Comparison of ENCODE assay signal across 21 mouse cellular contexts in genomic region chr17:87343060-87343703, GRCm38 (mm10).
A peak's percentile ranks its signal among the peaks of the same experiment; 100 is the strongest.
DNase-seq lines count a peak whose midpoint lies in the region; ATAC-seq lines count a peak whose summit lies in the region.
"Had no signal": no experiment of that assay in that cellular context is flagged by ENCODE, and none has a peak within 500 bp of the region (broad histone marks: within the 10 kb centered on the region; RNA-seq: fewer than 3 reads in every experiment).

No protein-coding gene starts in this region.

- peaks cover 1% of the 10 kb centered on the region; the same call in 1 of the 2 replicates for H3K4me1 ChIP-seq in heart, embryonic 12.5 days (replicated peaks)
- H3K4me1 ChIP-seq in embryonic facial prominence, embryonic 10.5 days = peaks cover 43% of the 10 kb centered on the region
- peaks cover 17% of the 10 kb centered on the region for H3K4me1 ChIP-seq in liver, embryonic 15.5 days (replicated peaks)
- no peaks in the 10 kb centered on the region for H3K4me1 ChIP-seq in forebrain, embryonic 14.5 days (ENCODE audit: control insufficient read depth, insufficient read depth, low read length)
- H3K4me1 ChIP-seq: forebrain, embryonic 13.5 days; limb, embryonic 15.5 days had no signal

- no peak overlapping the region for H3K4me2 ChIP-seq in heart, embryonic 12.5 days
- H3K4me2 ChIP-seq in liver, embryonic 15.5 days = no peak overlapping the region
- no peak overlapping the region for H3K4me2 ChIP-seq in forebrain, embryonic 14.5 days (ENCODE audit: low read length)
- H3K4me2 ChIP-seq: embryonic facial prominence, embryonic 15.5 days; forebrain, embryonic 13.5 days; heart, embryonic 11.5 days; limb, embryonic 15.5 days; midbrain, embryonic 11.5 days had no signal

- ATAC-seq in heart, embryonic 12.5 days (ENCODE audit: insufficient number of reproducible peaks, low FRiP score) = 0 out of 2 replicates have a peak, but pooled peaks have one; percentile 13
- ATAC-seq in liver, embryonic 15.5 days (ENCODE audit: insufficient read depth) = peak; percentile 66; the same call in 1 of the 2 replicates
- ATAC-seq in forebrain, embryonic 14.5 days = no peak
- ATAC-seq: forebrain, embryonic 13.5 days had no signal

- H3K4me3 ChIP-seq in heart, embryonic 12.5 days = no peak overlapping the region
- no peak overlapping the region for H3K4me3 ChIP-seq in embryonic facial prominence, embryonic 10.5 days
- no peak overlapping the region for H3K4me3 ChIP-seq in liver, embryonic 15.5 days (replicated peaks)
- no peak overlapping the region for H3K4me3 ChIP-seq in forebrain, embryonic 14.5 days (ENCODE audit: low read depth, low read length)
- H3K4me3 ChIP-seq: embryonic facial prominence, embryonic 15.5 days; forebrain, embryonic 13.5 days; layer of hippocampus, adult 2 months; left cerebral cortex, adult 2 months; limb, embryonic 15.5 days; myocyte had no signal

- H3K27me3 ChIP-seq in heart, embryonic 12.5 days (replicated peaks) = 0 out of 2 replicates have a peak, but pooled peaks cover 8% of the 10 kb centered on the region
- no peaks in the 10 kb centered on the region for H3K27me3 ChIP-seq in embryonic facial prominence, embryonic 10.5 days (replicated peaks; ENCODE audit: low read depth, poor library complexity, severe bottlenecking)
- no peaks in the 10 kb centered on the region for H3K27me3 ChIP-seq in liver, embryonic 15.5 days
- H3K27me3 ChIP-seq in forebrain, embryonic 14.5 days (replicated peaks; ENCODE audit: control insufficient read depth, insufficient read depth, low read length) = no peaks in the 10 kb centered on the region
- H3K27me3 ChIP-seq: CH12.LX; embryonic facial prominence, embryonic 15.5 days; forebrain, embryonic 13.5 days; limb, embryonic 15.5 days had no signal

- H3K9me3 ChIP-seq in heart, embryonic 12.5 days (replicated peaks) = 0 out of 2 replicates have a peak, but pooled peaks cover under 1% of the 10 kb centered on the region
- no peaks in the 10 kb centered on the region for H3K9me3 ChIP-seq in embryonic facial prominence, embryonic 10.5 days
- H3K9me3 ChIP-seq in liver, embryonic 15.5 days (replicated peaks) = no peaks in the 10 kb centered on the region
- H3K9me3 ChIP-seq in forebrain, embryonic 14.5 days (replicated peaks; ENCODE audit: control insufficient read depth, low read length) = no peaks in the 10 kb centered on the region
- H3K9me3 ChIP-seq: embryonic facial prominence, embryonic 15.5 days; forebrain, embryonic 13.5 days; limb, embryonic 15.5 days had no signal

- H3K9ac ChIP-seq in heart, embryonic 12.5 days = no peak overlapping the region
- H3K9ac ChIP-seq in liver, embryonic 15.5 days = no peak overlapping the region
- H3K9ac ChIP-seq in forebrain, embryonic 14.5 days (ENCODE audit: low read length) = no peak overlapping the region
- H3K9ac ChIP-seq: embryonic facial prominence, embryonic 15.5 days; forebrain, embryonic 13.5 days; limb, embryonic 15.5 days had no signal

- DNase-seq in heart, adult 9 months (ENCODE audit: low spot score in 2 of 2) = no peak
- peak; percentile 8 for DNase-seq in adipocyte (ENCODE audit: low spot score)
- no peak for DNase-seq in embryonic facial prominence, embryonic 10.5 days (ENCODE audit: low spot score)
- DNase-seq in layer of hippocampus, adult 9-10 months (ENCODE audit: low spot score) = no peak
- no peak for DNase-seq in heart, postnatal 4 days
- DNase-seq in forebrain, embryonic 14.5 days (ENCODE audit: low spot score) = no peak
- DNase-seq: cerebellum, adult 11 months; heart, postnatal 36 days; spleen, adult 18-20 months; thymus, postnatal 36 days had no signal

- no peaks in the 10 kb centered on the region for H3K36me3 ChIP-seq in heart, embryonic 12.5 days
- no peaks in the 10 kb centered on the region for H3K36me3 ChIP-seq in embryonic facial prominence, embryonic 10.5 days (replicated peaks)
- H3K36me3 ChIP-seq in liver, embryonic 15.5 days (replicated peaks) = peaks cover 35% of the 10 kb centered on the region
- H3K36me3 ChIP-seq in forebrain, embryonic 14.5 days (ENCODE audit: control insufficient read depth, insufficient read depth, low read length) = no peaks in the 10 kb centered on the region
- H3K36me3 ChIP-seq: limb, embryonic 15.5 days had no signal

- H3K27ac ChIP-seq in heart, embryonic 12.5 days (ENCODE audit: poor library complexity, severe bottlenecking) = no peak overlapping the region
- H3K27ac ChIP-seq in embryonic facial prominence, embryonic 10.5 days (replicated peaks) = peak overlapping the region; percentile 36; the same call in 1 of the 2 replicates
- H3K27ac ChIP-seq in liver, embryonic 15.5 days (replicated peaks) = no peak overlapping the region
- no peak overlapping the region for H3K27ac ChIP-seq in forebrain, embryonic 14.5 days (ENCODE audit: low read depth, low read length)
- H3K27ac ChIP-seq: embryonic facial prominence, embryonic 15.5 days; forebrain, embryonic 13.5 days; layer of hippocampus, adult 2 months; left cerebral cortex, adult 2 months; limb, embryonic 15.5 days had no signal

- WGBS in heart, embryonic 12.5 days = 70% methylated on average over 8 of the region's 8 CpGs
- 53% methylated on average over 8 of the region's 8 CpGs for WGBS in embryonic facial prominence, embryonic 10.5 days
- WGBS in liver, embryonic 15.5 days (ENCODE audit: insufficient replicate concordance) = 56% methylated on average over 8 of the region's 8 CpGs
- 80% methylated on average over 8 of the region's 8 CpGs for WGBS in forebrain, embryonic 14.5 days
